Mouse (Mus musculus) liver, embryonic 14.5 days (tissue): ENCODE results near the gene Tuba3a.

Experiments used
- CTCF ChIP-seq: IDR thresholded peaks from 2 replicates; pipeline ENCODE4 v1.5.1; 2016; ENCODE audit warnings: antibody characterized with exemption, low read depth, control low read depth
- EP300 ChIP-seq: IDR thresholded peaks from 2 replicates; pipeline ENCODE4 v1.6.1; 2016; ENCODE audit warnings: antibody characterized with exemption, low read depth

DNA sequence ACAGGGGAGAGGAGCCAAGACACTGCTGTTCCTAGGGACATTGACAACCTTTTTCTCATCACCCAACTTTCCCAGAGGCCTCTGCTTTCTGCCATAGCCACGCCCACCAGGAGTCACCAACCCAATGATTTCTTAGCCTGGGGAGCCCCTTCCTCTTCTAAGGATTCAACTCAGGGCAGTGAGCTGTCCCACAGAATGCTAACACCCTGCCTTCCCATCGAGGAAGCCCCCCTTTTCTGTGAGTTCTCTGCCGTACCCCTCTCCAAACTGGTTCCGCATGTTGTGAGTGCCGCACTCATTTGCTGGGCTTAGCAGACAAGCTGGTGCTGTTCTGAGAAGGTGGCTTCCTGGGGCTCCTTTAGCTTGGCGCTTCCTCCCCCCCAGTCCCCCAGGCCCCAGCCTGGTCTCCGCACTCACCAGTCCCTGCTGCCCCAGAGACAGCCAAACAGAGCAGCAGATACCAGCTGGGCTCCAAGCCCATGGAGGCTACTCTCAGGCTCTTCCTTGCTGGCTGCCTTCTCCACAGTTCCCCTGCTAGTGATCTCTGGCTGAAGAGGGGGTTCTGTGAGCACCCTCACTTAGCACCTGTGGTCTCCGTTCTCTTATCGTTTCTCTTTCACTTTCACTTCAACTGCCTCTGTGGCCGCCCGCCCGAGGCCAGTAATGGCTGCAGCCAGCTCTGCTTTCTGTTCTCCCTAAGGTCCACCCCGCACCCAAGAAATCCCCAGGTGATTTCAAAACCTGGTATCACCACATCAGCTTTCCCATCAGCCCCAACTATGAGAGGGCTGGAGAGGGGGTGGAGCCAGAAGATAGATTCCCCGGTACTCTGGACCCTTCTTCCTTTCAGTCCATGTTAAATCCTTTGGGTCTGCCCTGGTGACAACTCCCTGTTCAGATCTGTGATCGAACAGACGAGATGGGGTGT, 54.5 kb downstream of the Tuba3a start, which contains the start of gene Tapbpl:
- TF ChIP-seq EP300 (no peak), CTCF (no peak)
